Mouse (Mus musculus) liver, embryonic 12.5 days (tissue): ENCODE measurements around the gene 2310002L09Rik. TPM values are rescaled to one million over a fixed set of nuclear protein-coding genes. Genes with fewer than 3 reads are reported as not detected.
"Not testable (repeated sequence)": the region's sequence is repeated elsewhere in the genome, so short reads cannot be mapped to it uniquely, and the experiment has no call there.

Source experiments
- ATAC-seq: fragments of 200-750 bp; cut with Nextera tagmentation; 2 replicates; pipeline ENCODE4 v1.8.0; 2017; ENCODE audit warnings: moderate number of reproducible peaks, mild to moderate bottlenecking, moderate library complexity
- H3K27ac ChIP-seq: fragments of 300-500 bp; sonication (generic); 2 replicates; pipeline ENCODE4 v1.5.1; 2016; ENCODE audit warnings: mild to moderate bottlenecking
- H3K27me3 ChIP-seq: fragments of 300-500 bp; sonication (generic); replicated peaks from 2 replicates; pipeline ENCODE4 v1.6.1; 2016; ENCODE audit warnings: mild to moderate bottlenecking, moderate library complexity
- H3K36me3 ChIP-seq: fragments of 300-500 bp; sonication (generic); 2 replicates; pipeline ENCODE4 v1.6.1; 2016; ENCODE audit warnings: mild to moderate bottlenecking, moderate library complexity
- H3K4me1 ChIP-seq: fragments of 300-500 bp; sonication (generic); 2 replicates; pipeline ENCODE4 v1.6.1; 2016
- H3K4me2 ChIP-seq: fragments of 300-500 bp; sonication (generic); 2 replicates; pipeline ENCODE4 v1.6.1; 2016; ENCODE audit warnings: mild to moderate bottlenecking, moderate library complexity
- H3K4me3 ChIP-seq: fragments of 300-500 bp; sonication (generic); 2 replicates; pipeline ENCODE4 v1.5.1; 2016; ENCODE audit warnings: mild to moderate bottlenecking, moderate library complexity
- H3K9ac ChIP-seq: fragments of 300-500 bp; sonication (generic); 2 replicates; pipeline ENCODE4 v1.6.1; 2016; ENCODE audit warnings: mild to moderate bottlenecking, moderate library complexity
- H3K9me3 ChIP-seq: fragments of 300-500 bp; sonication (generic); replicated peaks from 2 replicates; pipeline ENCODE4 v1.6.1; 2016; ENCODE audit warnings: mild to moderate bottlenecking, moderate library complexity
- WGBS: fragments of 180-500 bp; shearing (Covaris S2); methylation state at CpG from one replicate; pipeline ENCODE4 v1.1.7; 2016; ENCODE audit not compliant: insufficient replicate concordance; 5-methylcytosine and 5-hydroxymethylcytosine counted together
- polyA plus RNA-seq: library from polyadenylated mRNA; unstranded; fragments of >200 nt; fragmentation: Nextera tagmentation; extraction: Ambion mirVana; gene quantifications from 2 replicates; pipeline ENCODE4 v1.2.1, GENCODE M21; 2016

2310002L09Rik gene
- polyA plus RNA-seq, result not detected in 2 replicates

DNA sequence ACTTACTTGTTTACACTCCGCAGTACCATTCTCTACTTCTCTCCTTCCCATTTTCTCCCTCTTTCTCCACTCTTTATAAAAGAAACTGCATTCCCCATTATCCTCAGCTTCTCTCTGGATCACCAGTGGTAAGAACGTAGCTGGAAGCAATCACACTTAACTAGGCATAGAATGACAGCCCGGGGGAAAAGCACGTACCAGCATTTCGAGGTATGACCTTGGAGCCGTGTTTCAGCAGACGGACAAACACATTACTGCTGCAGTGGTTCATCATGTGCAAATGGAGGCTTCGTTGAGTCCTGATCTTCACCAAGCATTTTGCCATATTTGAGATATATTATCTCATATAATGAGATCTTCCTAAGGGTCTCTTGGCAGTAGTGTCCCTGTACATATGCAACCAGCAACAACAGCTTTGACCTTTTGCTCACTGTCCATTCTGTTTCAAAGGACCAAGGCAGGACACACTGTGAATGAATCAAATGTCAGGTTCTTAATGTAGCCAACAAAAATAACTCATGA is at the start of gene 2310002L09Rik:
TSS of gene 2310002L09Rik (minus strand) at position 472 of the 522 bp plus-strand sequence.
- no peaks in the 10 kb centered on the region for H3K36me3 ChIP-seq
- no peak within 1 kb of the TSS for H3K9ac ChIP-seq
- H3K4me3 ChIP-seq, result no peak within 1 kb of the TSS
- ATAC-seq, result no peak
- H3K27me3 ChIP-seq, result no peaks in the 10 kb centered on the region
- WGBS, result 74% methylated on average over 8 of the region's 8 CpGs
- H3K4me2 ChIP-seq, result no peak within 1 kb of the TSS
- H3K9me3 ChIP-seq, result no peaks in the 10 kb centered on the region
- no peak within 1 kb of the TSS for H3K27ac ChIP-seq
- no peaks in the 10 kb centered on the region for H3K4me1 ChIP-seq

DNA sequence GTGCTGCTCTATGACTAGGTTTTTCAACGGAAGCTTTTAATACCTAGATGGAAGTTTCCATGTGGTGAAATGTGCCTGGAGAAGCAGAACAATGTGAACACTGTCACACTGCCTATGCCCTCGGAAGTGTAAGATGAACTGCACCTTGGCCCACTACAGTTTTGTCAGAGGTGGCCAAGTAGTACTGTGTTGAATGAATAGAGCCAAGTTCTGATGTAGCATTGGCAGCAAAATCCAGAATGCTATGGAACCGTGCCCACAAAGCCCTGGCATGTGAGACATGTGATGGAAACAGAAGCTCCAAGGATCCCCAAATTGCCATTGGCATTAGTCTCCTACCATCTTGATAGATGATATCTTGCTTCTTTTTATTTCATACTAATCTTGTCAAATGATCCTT is 29.8 kb upstream of the 2310002L09Rik start:
- ATAC-seq, result no peak
- Histone ChIP-seq H3K27me3 (no peaks in the 10 kb centered on the region), H3K9me3 (no peaks in the 10 kb centered on the region), H3K4me2 (no peak overlapping the region), H3K4me1 (no peaks in the 10 kb centered on the region), H3K4me3 (no peak overlapping the region), H3K36me3 (no peaks in the 10 kb centered on the region), H3K9ac (no peak overlapping the region), H3K27ac (no peak overlapping the region)
- WGBS, result 53% methylated on average over 3 of the region's 3 CpGs

DNA sequence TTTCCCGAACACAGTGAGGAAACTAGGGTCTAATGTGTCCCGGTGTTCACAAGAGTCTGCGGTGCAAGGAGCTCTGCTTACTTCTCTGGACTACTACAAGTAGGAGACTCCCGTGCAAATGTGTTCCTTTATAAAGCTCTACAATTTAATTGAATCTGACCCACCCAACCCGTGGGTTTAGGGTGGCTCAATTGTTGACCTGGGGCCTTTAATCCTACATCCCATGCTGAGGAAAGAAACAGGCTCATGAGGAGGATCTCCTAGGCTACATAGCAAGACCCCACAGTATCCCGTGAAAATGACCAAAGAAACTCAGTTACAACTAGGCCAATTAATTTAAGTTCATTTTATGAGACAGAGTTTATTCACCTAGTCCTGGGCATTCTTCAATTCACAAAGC is 30.0 kb downstream of the 2310002L09Rik start, which contains the start of gene Gm11756:
TSS of gene Gm11756 (minus strand) at position 101 of the 400 bp plus-strand sequence.
- WGBS, result 64% methylated on average over 6 of the region's 6 CpGs
- H3K4me3 ChIP-seq, H3K4me2 ChIP-seq, H3K27me3 ChIP-seq, ATAC-seq, H3K4me1 ChIP-seq, H3K9ac ChIP-seq, H3K9me3 ChIP-seq, H3K27ac ChIP-seq, H3K36me3 ChIP-seq: not testable (repeated sequence)

DNA sequence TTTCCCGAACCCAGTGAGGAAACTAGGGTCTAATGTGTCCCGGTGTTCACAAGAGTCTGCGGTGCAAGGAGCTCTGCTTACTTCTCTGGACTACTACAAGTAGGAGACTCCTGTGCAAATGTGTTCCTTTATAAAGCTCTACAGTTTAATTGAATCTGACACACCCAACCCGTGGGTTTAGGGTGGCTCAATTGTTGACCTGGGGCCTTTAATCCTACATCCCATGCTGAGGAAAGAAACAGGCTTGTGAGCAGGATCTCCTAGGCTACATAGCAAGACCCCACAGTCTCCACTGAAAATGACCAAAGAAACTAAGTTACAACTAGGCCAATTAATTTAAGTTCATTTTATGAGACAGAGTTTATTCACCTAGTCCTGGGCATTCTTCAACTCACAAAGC is 44.8 kb downstream of the 2310002L09Rik start, which contains the start of gene Gm13871:
TSS of gene Gm13871 (minus strand) at position 101 of the 400 bp plus-strand sequence.
- not testable (repeated sequence) for H3K4me1 ChIP-seq, H3K4me3 ChIP-seq, ATAC-seq, H3K36me3 ChIP-seq, H3K4me2 ChIP-seq, H3K27me3 ChIP-seq, H3K9ac ChIP-seq, H3K27ac ChIP-seq, H3K9me3 ChIP-seq
- WGBS, result no CpG with 5 or more reads among the region's 4 CpGs

DNA sequence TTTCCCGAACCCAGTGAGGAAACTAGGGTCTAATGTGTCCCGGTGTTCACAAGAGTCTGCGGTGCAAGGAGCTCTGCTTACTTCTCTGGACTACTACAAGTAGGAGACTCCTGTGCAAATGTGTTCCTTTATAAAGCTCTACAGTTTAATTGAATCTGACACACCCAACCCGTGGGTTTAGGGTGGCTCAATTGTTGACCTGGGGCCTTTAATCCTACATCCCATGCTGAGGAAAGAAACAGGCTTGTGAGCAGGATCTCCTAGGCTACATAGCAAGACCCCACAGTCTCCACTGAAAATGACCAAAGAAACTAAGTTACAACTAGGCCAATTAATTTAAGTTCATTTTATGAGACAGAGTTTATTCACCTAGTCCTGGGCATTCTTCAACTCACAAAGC is 59.6 kb downstream of the 2310002L09Rik start, which contains the start of gene Gm11757:
TSS of gene Gm11757 (minus strand) at position 101 of the 400 bp plus-strand sequence.
- not testable (repeated sequence) for H3K4me1 ChIP-seq, H3K27ac ChIP-seq, H3K4me3 ChIP-seq, H3K9me3 ChIP-seq, H3K36me3 ChIP-seq, H3K27me3 ChIP-seq, H3K4me2 ChIP-seq, H3K9ac ChIP-seq, ATAC-seq
- no CpG with 5 or more reads among the region's 4 CpGs for WGBS

Other genes with a start within 250 kb of the 2310002L09Rik start
- 0.11 TPM in 1 of 2 replicates, not detected in the other for gene Rasef, start 159.9 kb downstream of the 2310002L09Rik start, polyA plus RNA-seq
- gene Gm11758, start 74.6 kb downstream of the 2310002L09Rik start, polyA plus RNA-seq, result not detected in 2 replicates
- not detected in 2 replicates for gene Gm11757, start 59.7 kb downstream of the 2310002L09Rik start, polyA plus RNA-seq
- not detected in 2 replicates for gene Gm13871, start 44.9 kb downstream of the 2310002L09Rik start, polyA plus RNA-seq
- gene Gm11756, start 30.1 kb downstream of the 2310002L09Rik start, polyA plus RNA-seq, result not detected in 2 replicates
- 0.05 and 0.20 TPM in 2 replicates for gene Frmd3, start 62.6 kb upstream of the 2310002L09Rik start, polyA plus RNA-seq